Mouse (Mus musculus): ENCODE measurements around the gene Zfp691. TPM values are rescaled to one million over a fixed set of nuclear protein-coding genes. Genes with fewer than 3 reads are reported as not detected.

The Zfp691 gene
- polyA plus RNA-seq, 1 experiment from 2014 or later: 9.3 TPM

GRCm38 (mm10) chr4:119157186-119157585 is 16.8 kb downstream of the Zfp691 start:
- H3K27ac ChIP-seq (ENCODE audit: low read length): no peak overlapping the region
- H3K36me3 ChIP-seq (ENCODE audit: control insufficient read depth, insufficient read depth, low read length): no peaks in the 10 kb centered on the region
- no peak overlapping the region for H3K4me2 ChIP-seq (ENCODE audit: low read depth, low read length)
- H3K9ac ChIP-seq (ENCODE audit: low read length): no peak overlapping the region
- no peak overlapping the region for H3K4me3 ChIP-seq (ENCODE audit: low read length)
- no peak for ATAC-seq (ENCODE audit: low read depth)
- H3K9me3 ChIP-seq (ENCODE audit: control insufficient read depth, low read length): no peaks in the 10 kb centered on the region
- H3K27me3 ChIP-seq (ENCODE audit: control insufficient read depth, insufficient read depth, low read depth, low read length): no peaks in the 10 kb centered on the region
- no peaks in the 10 kb centered on the region for H3K4me1 ChIP-seq (replicated peaks; ENCODE audit: control insufficient read depth, insufficient read depth, low read length)
- 35% methylated on average over 2 of the region's 2 CpGs for WGBS

GRCm38 (mm10) chr4:119148741-119149140 is 25.3 kb downstream of the Zfp691 start:
- no peak overlapping the region for H3K9ac ChIP-seq (ENCODE audit: low read length)
- H3K4me3 ChIP-seq (ENCODE audit: low read length): no peak overlapping the region
- no peaks in the 10 kb centered on the region for H3K27me3 ChIP-seq (ENCODE audit: control insufficient read depth, insufficient read depth, low read depth, low read length)
- H3K4me2 ChIP-seq (ENCODE audit: low read depth, low read length): no peak overlapping the region
- H3K36me3 ChIP-seq (ENCODE audit: control insufficient read depth, insufficient read depth, low read length): no peaks in the 10 kb centered on the region
- ATAC-seq (ENCODE audit: low read depth): no peak
- H3K27ac ChIP-seq (ENCODE audit: low read length): no peak overlapping the region
- no peaks in the 10 kb centered on the region for H3K4me1 ChIP-seq (replicated peaks; ENCODE audit: control insufficient read depth, insufficient read depth, low read length)
- 48% methylated on average over 11 of the region's 11 CpGs for WGBS
- H3K9me3 ChIP-seq (ENCODE audit: control insufficient read depth, low read length): no peaks in the 10 kb centered on the region

GRCm38 (mm10) chr4:119147347-119147746 is 26.6 kb downstream of the Zfp691 start:
- 72% methylated on average over 5 of the region's 5 CpGs for WGBS
- Histone ChIP-seq H3K9me3 (ENCODE audit: control insufficient read depth, low read length) (no peaks in the 10 kb centered on the region), H3K27me3 (ENCODE audit: control insufficient read depth, insufficient read depth, low read depth, low read length) (no peaks in the 10 kb centered on the region), H3K4me1 (replicated peaks; ENCODE audit: control insufficient read depth, insufficient read depth, low read length) (no peaks in the 10 kb centered on the region), H3K9ac (ENCODE audit: low read length) (no peak overlapping the region), H3K36me3 (ENCODE audit: control insufficient read depth, insufficient read depth, low read length) (no peaks in the 10 kb centered on the region), H3K4me3 (ENCODE audit: low read length) (no peak overlapping the region), H3K4me2 (ENCODE audit: low read depth, low read length) (no peak overlapping the region), H3K27ac (ENCODE audit: low read length) (no peak overlapping the region)
- ATAC-seq (ENCODE audit: low read depth): no peak

- Histone ChIP-seq H3K4me3 (ENCODE audit: low read length) (no peak overlapping the region), H3K4me1 (replicated peaks; ENCODE audit: control insufficient read depth, insufficient read depth, low read length) (no peaks in the 10 kb centered on the region), H3K36me3 (ENCODE audit: control insufficient read depth, insufficient read depth, low read length) (no peaks in the 10 kb centered on the region), H3K9ac (ENCODE audit: low read length) (no peak overlapping the region), H3K27me3 (ENCODE audit: control insufficient read depth, insufficient read depth, low read depth, low read length) (no peaks in the 10 kb centered on the region), H3K27ac (ENCODE audit: low read length) (no peak overlapping the region), H3K9me3 (ENCODE audit: control insufficient read depth, low read length) (no peaks in the 10 kb centered on the region), H3K4me2 (ENCODE audit: low read depth, low read length) (no peak overlapping the region)
- no peak for ATAC-seq (ENCODE audit: low read depth)
- 73% methylated on average over 7 of the region's 7 CpGs for WGBS
Measured at GRCm38 (mm10) chr4:119146816-119147215, 27.2 kb downstream of the Zfp691 start.

GRCm38 (mm10) chr4:119142230-119142871 is 31.6 kb downstream of the Zfp691 start:
- WGBS: 24% methylated on average over 24 of the region's 24 CpGs
- Histone ChIP-seq H3K27ac (ENCODE audit: low read length) (no peak overlapping the region), H3K4me2 (ENCODE audit: low read depth, low read length) (peak overlapping the region; percentile 50), H3K9ac (ENCODE audit: low read length) (0 out of 2 replicates have a peak overlapping the region, but pooled peaks have one; percentile 30), H3K36me3 (ENCODE audit: control insufficient read depth, insufficient read depth, low read length) (peaks cover 3% of the 10 kb centered on the region; the same call in 1 of the 2 replicates), H3K27me3 (ENCODE audit: control insufficient read depth, insufficient read depth, low read depth, low read length) (no peaks in the 10 kb centered on the region), H3K4me3 (ENCODE audit: low read length) (peak overlapping the region; percentile 30), H3K9me3 (ENCODE audit: control insufficient read depth, low read length) (no peaks in the 10 kb centered on the region), H3K4me1 (replicated peaks; ENCODE audit: control insufficient read depth, insufficient read depth, low read length) (peaks cover 4% of the 10 kb centered on the region; the same call in 1 of the 2 replicates)
- peak; percentile 85 for ATAC-seq (ENCODE audit: low read depth)

- H3K36me3 ChIP-seq (ENCODE audit: control insufficient read depth, insufficient read depth, low read length): peaks cover 12% of the 10 kb centered on the region
- ATAC-seq (ENCODE audit: low read depth): no peak
- no peak overlapping the region for H3K9ac ChIP-seq (ENCODE audit: low read length)
- 61% methylated on average over 10 of the region's 10 CpGs for WGBS
- peaks cover 4% of the 10 kb centered on the region; the same call in 1 of the 2 replicates for H3K4me1 ChIP-seq (replicated peaks; ENCODE audit: control insufficient read depth, insufficient read depth, low read length)
- no peak overlapping the region for H3K4me2 ChIP-seq (ENCODE audit: low read depth, low read length)
- no peak overlapping the region for H3K27ac ChIP-seq (ENCODE audit: low read length)
- H3K27me3 ChIP-seq (ENCODE audit: control insufficient read depth, insufficient read depth, low read depth, low read length): no peaks in the 10 kb centered on the region
- no peaks in the 10 kb centered on the region for H3K9me3 ChIP-seq (ENCODE audit: control insufficient read depth, low read length)
- H3K4me3 ChIP-seq (ENCODE audit: low read length): no peak overlapping the region
Measured at GRCm38 (mm10) chr4:119141191-119141590, 32.8 kb downstream of the Zfp691 start.

- H3K4me3 ChIP-seq (ENCODE audit: low read length): no peak overlapping the region
- no peak overlapping the region for H3K4me2 ChIP-seq (ENCODE audit: low read depth, low read length)
- ATAC-seq (ENCODE audit: low read depth): no peak
- H3K36me3 ChIP-seq (ENCODE audit: control insufficient read depth, insufficient read depth, low read length): peaks cover 22% of the 10 kb centered on the region
- no peak overlapping the region for H3K9ac ChIP-seq (ENCODE audit: low read length)
- no peak overlapping the region for H3K27ac ChIP-seq (ENCODE audit: low read length)
- WGBS: 45% methylated on average over 3 of the region's 3 CpGs
- H3K27me3 ChIP-seq (ENCODE audit: control insufficient read depth, insufficient read depth, low read depth, low read length): no peaks in the 10 kb centered on the region
- peaks cover 4% of the 10 kb centered on the region; the same call in 1 of the 2 replicates for H3K4me1 ChIP-seq (replicated peaks; ENCODE audit: control insufficient read depth, insufficient read depth, low read length)
- H3K9me3 ChIP-seq (ENCODE audit: control insufficient read depth, low read length): no peaks in the 10 kb centered on the region
Measured at GRCm38 (mm10) chr4:119140126-119140525, 33.9 kb downstream of the Zfp691 start.

GRCm38 (mm10) chr4:119138776-119139175 is 35.2 kb downstream of the Zfp691 start:
- 64% methylated on average over 8 of the region's 8 CpGs for WGBS
- Histone ChIP-seq H3K27me3 (ENCODE audit: control insufficient read depth, insufficient read depth, low read depth, low read length) (no peaks in the 10 kb centered on the region), H3K4me2 (ENCODE audit: low read depth, low read length) (peak overlapping the region; percentile 32; the same call in 1 of the 2 replicates), H3K9me3 (ENCODE audit: control insufficient read depth, low read length) (no peaks in the 10 kb centered on the region), H3K4me1 (replicated peaks; ENCODE audit: control insufficient read depth, insufficient read depth, low read length) (peaks cover 4% of the 10 kb centered on the region; the same call in 1 of the 2 replicates), H3K36me3 (ENCODE audit: control insufficient read depth, insufficient read depth, low read length) (peaks cover 33% of the 10 kb centered on the region), H3K9ac (ENCODE audit: low read length) (no peak overlapping the region), H3K27ac (ENCODE audit: low read length) (no peak overlapping the region), H3K4me3 (ENCODE audit: low read length) (no peak overlapping the region)
- no peak for ATAC-seq (ENCODE audit: low read depth)

GRCm38 (mm10) chr4:119138171-119138570 is 35.8 kb downstream of the Zfp691 start:
- ATAC-seq (ENCODE audit: low read depth): peak; percentile 81
- Histone ChIP-seq H3K27ac (ENCODE audit: low read length) (peak overlapping the region; percentile 31; the same call in 1 of the 2 replicates), H3K4me1 (replicated peaks; ENCODE audit: control insufficient read depth, insufficient read depth, low read length) (peaks cover 4% of the 10 kb centered on the region; the same call in 1 of the 2 replicates), H3K27me3 (ENCODE audit: control insufficient read depth, insufficient read depth, low read depth, low read length) (no peaks in the 10 kb centered on the region), H3K4me2 (ENCODE audit: low read depth, low read length) (peak overlapping the region; percentile 32; the same call in 1 of the 2 replicates), H3K4me3 (ENCODE audit: low read length) (0 out of 2 replicates have a peak overlapping the region, but pooled peaks have one; percentile 9), H3K9me3 (ENCODE audit: control insufficient read depth, low read length) (no peaks in the 10 kb centered on the region), H3K9ac (ENCODE audit: low read length) (no peak overlapping the region), H3K36me3 (ENCODE audit: control insufficient read depth, insufficient read depth, low read length) (peaks cover 39% of the 10 kb centered on the region)
- WGBS: 17% methylated on average over 18 of the region's 18 CpGs

Measured in lung, embryonic 16.5 days (tissue).